Mouse (Mus musculus) liver, postnatal 0 days (tissue): Measurements from ENCODE around the gene 2610318N02Rik.

Experiments used
- CTCF ChIP-seq: sonication (generic); IDR thresholded peaks from 2 replicates; pipeline ENCODE4 v1.5.1; 2016; ENCODE audit warnings: antibody characterized with exemption, low read depth
- EP300 ChIP-seq: IDR thresholded peaks from 2 replicates; pipeline ENCODE4 v1.6.1; 2016; ENCODE audit warnings: antibody characterized with exemption, low read depth, mild to moderate bottlenecking

DNA sequence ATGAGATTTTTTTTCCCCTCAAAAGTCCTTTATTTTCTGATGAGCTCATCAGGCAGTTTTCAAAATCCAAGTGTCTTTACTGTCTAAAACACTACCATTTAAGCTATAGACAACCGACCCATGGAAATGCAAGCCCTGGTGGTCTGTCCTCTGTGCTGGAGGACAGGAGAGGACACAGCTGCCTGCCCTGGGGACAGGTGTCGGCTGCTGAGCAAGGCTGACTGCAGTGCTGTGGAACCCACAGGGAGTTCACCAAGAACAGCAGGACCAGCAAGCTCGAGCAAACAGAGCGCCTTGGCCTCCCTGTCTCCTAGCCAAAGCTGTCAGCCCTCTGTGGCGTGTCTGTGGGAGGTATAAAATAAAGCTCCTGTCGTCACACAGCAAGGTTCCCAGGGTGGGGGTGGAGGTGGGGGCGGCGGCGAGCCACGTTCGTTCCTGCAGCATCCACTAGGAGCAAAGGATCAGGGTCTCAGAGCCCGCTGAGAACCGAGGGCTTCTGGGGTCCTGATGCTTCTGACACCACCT, 38.2 kb downstream of the 2610318N02Rik start:
- no peak for TF ChIP-seq CTCF
- TF ChIP-seq EP300: no peak
